Mouse (Mus musculus) urinary bladder, postnatal 4 days (tissue): ENCODE results near the gene Cdkn2d.
A peak's percentile ranks its signal among the peaks of the same experiment; 100 is the strongest.
"Not testable (repeated sequence)": the region's sequence is repeated elsewhere in the genome, so short reads cannot be mapped to it uniquely, and the experiment has no call there.

Source experiments
- DNase-seq, 2 experiments: peaks; one replicate each; pipeline ENCODE4 v3.0.0; 2021 to 2022; ENCODE audit warnings: low spot score in 2 of 2

The Cdkn2d gene

GRCm38 (mm10) chr9:21291022-21291787, at the start of gene Cdkn2d:
Cdkn2d (minus strand) TSS chr9:21291407.
- DNase-seq = peak; percentile 100

- DNase-seq = no peak
Observed at GRCm38 (mm10) chr9:21340411-21340810, 49.2 kb upstream of the Cdkn2d start.

GRCm38 (mm10) chr9:21337652-21338051, 46.4 kb upstream of the Cdkn2d start:
- peak; percentile 68 to 72 for DNase-seq

GRCm38 (mm10) chr9:21336491-21336890, 45.3 kb upstream of the Cdkn2d start:
- DNase-seq = no peak

GRCm38 (mm10) chr9:21335391-21335790, 44.2 kb upstream of the Cdkn2d start:
- no peak for DNase-seq

- DNase-seq = no peak
Observed at GRCm38 (mm10) chr9:21334747-21335146, 43.5 kb upstream of the Cdkn2d start.

GRCm38 (mm10) chr9:21333523-21333922, 42.3 kb upstream of the Cdkn2d start:
- DNase-seq = no peak

- DNase-seq = no peak
Observed at GRCm38 (mm10) chr9:21332161-21333061, 41.2 kb upstream of the Cdkn2d start.

- no peak for DNase-seq
Observed at GRCm38 (mm10) chr9:21331365-21332140, 40.3 kb upstream of the Cdkn2d start.

GRCm38 (mm10) chr9:21329699-21330289, 38.6 kb upstream of the Cdkn2d start:
- DNase-seq = no peak

- DNase-seq = peak in 1 of 2 experiments; percentile 53
Observed at GRCm38 (mm10) chr9:21329041-21329440, 37.8 kb upstream of the Cdkn2d start.

GRCm38 (mm10) chr9:21328041-21328440, 36.8 kb upstream of the Cdkn2d start:
- no peak for DNase-seq

GRCm38 (mm10) chr9:21327569-21327968, 36.4 kb upstream of the Cdkn2d start:
- no peak for DNase-seq

GRCm38 (mm10) chr9:21324269-21324668, 33.1 kb upstream of the Cdkn2d start:
- DNase-seq = no peak

- DNase-seq = not testable (repeated sequence)
Observed at GRCm38 (mm10) chr9:21322917-21323297, 31.7 kb upstream of the Cdkn2d start.

- no peak for DNase-seq
Observed at GRCm38 (mm10) chr9:21322211-21322916, 31.2 kb upstream of the Cdkn2d start.

GRCm38 (mm10) chr9:21321513-21321835, 30.3 kb upstream of the Cdkn2d start:
- DNase-seq = no peak

- DNase-seq = peak; percentile 80 to 84
Observed at GRCm38 (mm10) chr9:21320619-21321512, 29.7 kb upstream of the Cdkn2d start, which contains the start of gene Slc44a2. Slc44a2 (plus strand) TSS chr9:21320698.

GRCm38 (mm10) chr9:21320280-21320618, 29.0 kb upstream of the Cdkn2d start:
- no peak for DNase-seq

- no peak for DNase-seq
Observed at GRCm38 (mm10) chr9:21319503-21319902, 28.3 kb upstream of the Cdkn2d start.
